Mouse (Mus musculus) brain, embryonic 14.5 days (tissue): Measurements from ENCODE around the gene Fam114a1. TPM values are rescaled to one million over a fixed set of nuclear protein-coding genes. Genes with fewer than 3 reads are reported as not detected.

ENCODE experiments used
- DNase-seq: peaks from one replicate; pipeline ENCODE4 v3.0.0-alpha.2; 2011; ENCODE audit warnings: low read depth
- CTCF ChIP-seq: fragments of 200-500 bp; IDR thresholded peaks from 2 replicates; pipeline ENCODE4 v1.5.1; 2012; ENCODE audit warnings: inconsistent platforms, mild to moderate bottlenecking, moderate library complexity, borderline replicate concordance; ENCODE audit not compliant: insufficient read depth, insufficient read length; ENCODE audit errors: extremely low read depth
- POLR2A ChIP-seq: fragments of 200-500 bp; IDR thresholded peaks from 2 replicates; pipeline ENCODE4 v1.6.1; 2012; ENCODE audit warnings: mild to moderate bottlenecking, inconsistent platforms, borderline replicate concordance; ENCODE audit not compliant: poor library complexity, insufficient read depth, insufficient read length, severe bottlenecking; ENCODE audit errors: extremely low read depth
- polyA plus RNA-seq: library from polyadenylated mRNA; depleted of rRNA; stranded (reverse); fragments of >200 nt; gene quantifications from 2 replicates; pipeline ENCODE4 v1.2.3, GENCODE M21; 2012

The Fam114a1 gene
- polyA plus RNA-seq, 1 experiment = 9.1 TPM

GRCm38 (mm10) chr5:65043407-65043895, 73.6 kb downstream of the Fam114a1 start:
- TF ChIP-seq CTCF (no peak), POLR2A (no peak)

GRCm38 (mm10) chr5:65045642-65046370, 75.9 kb downstream of the Fam114a1 start:
- TF ChIP-seq POLR2A = no peak
- TF ChIP-seq CTCF = no peak
- peak; percentile 87 for DNase-seq

More at GRCm38 (mm10) chr5:65043407-65043895, 73.6 kb downstream of the Fam114a1 start:
- peak; percentile 8 for DNase-seq

- DNase-seq = peak; percentile 57
- no peak for TF ChIP-seq CTCF
- TF ChIP-seq POLR2A = no peak
These were observed 76.8 kb downstream of the Fam114a1 start for GRCm38 (mm10) chr5:65046442-65047284.

- peak; percentile 62 for DNase-seq
- TF ChIP-seq CTCF = no peak
- no peak for TF ChIP-seq POLR2A
These were observed 77.5 kb downstream of the Fam114a1 start for GRCm38 (mm10) chr5:65047285-65047855.

- TF ChIP-seq CTCF (no peak), POLR2A (no peak)
- no peak for DNase-seq
These were observed 80.0 kb downstream of the Fam114a1 start for GRCm38 (mm10) chr5:65049880-65050279.

GRCm38 (mm10) chr5:65051513-65051912, 81.6 kb downstream of the Fam114a1 start:
- TF ChIP-seq CTCF (no peak), POLR2A (no peak)
- no peak for DNase-seq

GRCm38 (mm10) chr5:65057596-65057995, 87.7 kb downstream of the Fam114a1 start:
- DNase-seq = no peak
- no peak for TF ChIP-seq POLR2A
- TF ChIP-seq CTCF = no peak

GRCm38 (mm10) chr5:65059806-65060205, 89.9 kb downstream of the Fam114a1 start:
- TF ChIP-seq POLR2A = no peak
- TF ChIP-seq CTCF = no peak
- no peak for DNase-seq

GRCm38 (mm10) chr5:65062236-65062635, 92.4 kb downstream of the Fam114a1 start:
- no peak for DNase-seq
- TF ChIP-seq POLR2A = no peak
- no peak for TF ChIP-seq CTCF

GRCm38 (mm10) chr5:65063266-65063665, 93.4 kb downstream of the Fam114a1 start:
- TF ChIP-seq CTCF = no peak
- no peak for TF ChIP-seq POLR2A
- no peak for DNase-seq

- TF ChIP-seq POLR2A = no peak
- TF ChIP-seq CTCF = no peak
- DNase-seq = no peak
These were observed 98.3 kb downstream of the Fam114a1 start for GRCm38 (mm10) chr5:65068166-65068565.

GRCm38 (mm10) chr5:65069872-65070271, 100.0 kb downstream of the Fam114a1 start:
- DNase-seq = peak; percentile 57
- TF ChIP-seq POLR2A (no peak), CTCF (no peak)
